Mouse (Mus musculus) kidney, postnatal 10 days (tissue): Measurements from ENCODE around the gene Pdcd4.

Source experiments
- DNase-seq: peaks from one replicate; pipeline ENCODE4 v3.0.0; 2021; ENCODE audit warnings: mixed read lengths

Gene Pdcd4

GRCm38 (mm10) chr19:53872994-53873713 is 18.9 kb upstream of the Pdcd4 start:
- no peak for DNase-seq

DNA sequence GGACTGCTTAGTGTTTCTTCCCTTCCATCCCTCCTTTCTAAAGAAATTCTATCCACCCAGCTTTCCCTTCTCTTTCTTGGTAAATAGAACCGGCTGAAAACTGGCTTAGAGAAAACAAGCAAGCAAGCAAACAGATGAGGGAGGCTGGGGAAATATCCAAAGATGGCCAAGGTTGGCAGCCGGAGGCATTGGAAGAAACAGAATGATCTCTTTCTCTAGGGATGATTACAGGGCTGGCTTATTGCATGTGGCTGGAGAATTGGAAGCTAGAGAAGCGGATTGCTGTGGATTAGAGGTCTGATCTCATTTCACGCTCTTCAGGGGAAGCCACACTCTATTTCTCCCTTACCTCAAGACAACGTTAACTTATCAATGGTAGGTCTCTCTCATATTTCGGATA is 16.8 kb upstream of the Pdcd4 start:
- DNase-seq, result no peak

DNA sequence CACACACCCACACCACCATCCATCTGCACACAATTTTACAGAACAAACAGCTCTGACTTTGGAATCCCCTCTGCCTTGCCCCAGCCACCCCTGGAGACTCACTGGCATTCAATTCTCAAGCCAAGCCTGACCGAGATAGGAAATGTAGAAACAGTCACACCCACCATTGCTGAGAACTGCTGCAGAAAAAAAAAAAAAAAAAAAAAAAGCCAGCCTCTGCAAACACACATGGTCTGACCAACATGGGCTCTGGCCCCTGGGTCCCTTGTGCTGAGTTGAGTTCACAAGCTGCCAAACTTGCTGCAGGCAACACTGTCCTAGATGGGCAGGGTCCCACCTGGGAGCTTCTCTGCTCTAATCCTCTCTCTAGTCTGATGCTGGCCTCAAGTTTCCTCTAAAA is 14.3 kb upstream of the Pdcd4 start:
- no peak for DNase-seq

DNA sequence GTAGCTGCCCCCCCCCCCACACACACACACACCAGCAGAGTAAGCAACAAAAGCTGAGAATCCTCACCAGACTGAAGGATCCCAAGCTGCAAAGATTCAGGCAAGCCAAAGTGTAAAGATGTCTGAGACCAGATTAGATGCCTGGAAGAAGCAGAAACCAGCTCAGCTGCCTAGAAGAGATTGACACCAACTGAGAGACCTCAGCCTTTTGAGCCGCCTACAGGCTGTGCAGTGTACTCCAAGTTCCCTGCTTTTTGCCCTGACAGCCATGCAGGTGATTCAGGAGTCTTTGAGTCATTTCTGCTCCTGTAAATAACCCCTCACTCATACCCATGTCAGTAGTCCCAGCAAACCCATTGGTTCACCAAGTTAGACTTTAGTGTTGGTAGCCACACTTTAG is 11.6 kb upstream of the Pdcd4 start:
- no peak for DNase-seq

- no peak for DNase-seq
Observed at GRCm38 (mm10) chr19:53881786-53882185, 10.2 kb upstream of the Pdcd4 start.

- peak; percentile 34 for DNase-seq
Observed at GRCm38 (mm10) chr19:53885450-53885849, 6.6 kb upstream of the Pdcd4 start.

GRCm38 (mm10) chr19:53886576-53887370 is 5.3 kb upstream of the Pdcd4 start:
- DNase-seq, result no peak

DNA sequence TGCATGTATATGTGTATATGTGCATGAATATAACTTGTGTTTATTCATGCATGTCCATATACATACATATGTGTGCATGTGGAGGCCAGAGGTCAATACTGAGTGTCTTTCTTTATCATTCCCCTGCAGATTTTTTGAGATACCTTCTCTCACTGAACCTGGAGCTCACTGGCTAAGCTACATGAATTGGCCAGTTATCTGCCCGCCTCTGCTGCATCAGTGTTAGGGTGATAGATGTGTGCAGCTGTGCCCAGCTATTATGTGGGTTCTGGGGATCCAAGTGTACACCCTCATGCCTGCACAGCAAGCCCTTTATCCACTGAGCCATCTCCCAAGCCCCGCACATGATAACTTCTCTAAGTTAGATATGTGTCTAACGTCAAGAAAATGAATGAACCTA is 4.2 kb upstream of the Pdcd4 start:
- no peak for DNase-seq

- no peak for DNase-seq
Observed at GRCm38 (mm10) chr19:53888331-53888730, 3.7 kb upstream of the Pdcd4 start.

GRCm38 (mm10) chr19:53889555-53889954 is 2.5 kb upstream of the Pdcd4 start:
- no peak for DNase-seq

GRCm38 (mm10) chr19:53890274-53890673 is 1.8 kb upstream of the Pdcd4 start:
- DNase-seq, result no peak

GRCm38 (mm10) chr19:53890781-53891251 is 1.2 kb upstream of the Pdcd4 start:
- DNase-seq, result peak; percentile 35

GRCm38 (mm10) chr19:53891569-53891968 is 462 bp upstream of the Pdcd4 start:
- no peak for DNase-seq

DNA sequence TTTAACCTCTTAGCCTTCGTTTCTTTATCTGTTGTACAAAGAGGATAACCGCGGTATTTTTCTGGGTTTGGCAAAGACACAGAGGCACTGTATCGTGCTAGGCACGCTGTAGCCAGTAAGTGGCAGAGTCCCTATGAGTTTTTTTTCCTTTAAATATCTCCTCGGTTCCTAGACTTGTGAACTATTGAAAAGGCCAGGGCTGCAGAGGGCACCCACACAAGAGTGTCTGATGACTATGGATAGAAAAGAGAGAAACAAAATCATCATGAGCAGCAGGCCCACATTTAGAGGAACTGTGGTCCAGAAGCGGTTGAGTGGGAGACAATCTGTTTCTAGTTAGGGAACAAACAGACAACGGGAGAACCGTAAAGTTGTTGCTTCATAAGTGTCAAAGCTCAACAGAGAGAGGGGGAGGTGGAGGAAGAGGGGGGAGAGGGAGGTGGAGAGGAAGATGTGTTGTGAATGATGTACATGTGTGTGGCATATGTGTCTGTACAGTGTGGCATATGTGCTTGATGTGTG is 868 bp downstream of the Pdcd4 start:
- DNase-seq, result no peak

DNA sequence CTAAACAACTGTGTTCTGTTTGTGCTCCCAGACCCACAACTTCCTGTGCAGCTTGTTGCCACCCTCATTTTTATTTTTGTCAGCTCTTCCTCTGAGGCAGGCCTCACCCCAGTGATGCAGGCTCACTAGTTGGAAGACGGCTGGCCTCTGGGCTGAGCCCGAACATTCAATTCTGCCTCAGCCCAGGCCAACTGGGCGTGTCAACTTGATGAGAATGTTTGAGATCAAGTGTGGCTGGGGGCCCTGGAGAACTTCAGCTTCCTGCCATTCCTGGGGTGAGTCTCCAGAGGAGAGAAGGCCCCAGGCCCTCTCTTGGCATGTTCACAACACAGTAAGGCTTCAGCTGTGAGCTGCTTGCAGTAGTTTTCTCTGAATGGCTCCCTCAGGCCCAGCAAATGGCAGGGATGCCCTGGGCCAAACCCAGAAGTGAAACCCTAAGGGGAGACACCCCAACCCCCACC is 1.7 kb downstream of the Pdcd4 start:
- DNase-seq, result peak; percentile 55

DNA sequence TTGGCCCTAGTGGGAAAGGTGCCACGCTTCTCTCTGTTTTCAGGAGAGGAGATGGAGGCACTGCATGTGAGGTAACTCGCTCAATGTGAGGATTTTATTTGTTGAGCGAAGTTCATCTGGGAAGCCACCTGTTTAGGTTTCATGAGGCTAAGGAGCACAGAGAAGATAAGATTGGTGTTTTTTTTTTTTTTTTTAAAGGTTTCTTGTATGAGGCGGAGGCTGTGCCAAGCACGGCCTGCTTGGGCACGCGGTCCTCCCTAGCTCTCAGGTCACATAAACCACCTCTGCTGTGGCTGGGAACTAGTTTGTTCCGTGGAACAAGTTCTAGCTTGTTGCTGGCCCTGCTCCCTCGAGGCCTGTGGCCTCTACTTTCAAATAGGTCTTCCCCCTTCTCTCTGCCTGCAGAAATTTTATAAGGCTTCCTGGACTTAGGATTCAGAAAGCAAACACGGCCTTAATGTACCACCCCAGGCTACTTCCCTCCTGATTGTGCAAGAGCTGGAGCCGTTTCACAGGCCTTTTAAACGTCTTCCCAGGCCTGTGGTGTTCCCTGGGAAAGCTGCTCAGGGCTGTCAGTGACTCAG is 2.6 kb downstream of the Pdcd4 start:
- no peak for DNase-seq

DNA sequence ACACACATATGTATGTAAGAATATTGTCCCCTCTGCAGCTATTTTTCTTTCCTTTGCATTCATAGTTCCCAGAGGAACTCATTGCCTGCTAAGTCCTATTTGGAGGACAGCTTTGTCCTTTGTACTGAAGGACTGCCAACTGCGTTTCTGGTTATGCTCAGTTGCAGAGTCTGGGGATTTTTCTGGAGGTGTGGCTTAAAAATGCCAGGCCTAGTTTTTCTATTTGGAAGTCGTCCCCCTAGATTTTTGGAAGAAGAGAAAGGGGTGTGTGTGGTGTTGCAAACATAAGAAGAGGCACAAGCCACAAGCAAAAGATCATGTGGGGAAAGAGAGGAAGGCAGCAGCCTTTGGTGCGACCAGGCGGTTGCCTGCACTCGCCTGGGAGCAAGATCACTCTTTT is 6.0 kb downstream of the Pdcd4 start:
- DNase-seq, result no peak

GRCm38 (mm10) chr19:53898498-53898897 is 6.5 kb downstream of the Pdcd4 start:
- DNase-seq, result no peak

- peak; percentile 40 for DNase-seq
Observed at GRCm38 (mm10) chr19:53898970-53899900, 7.2 kb downstream of the Pdcd4 start.

GRCm38 (mm10) chr19:53899941-53900610 is 8.0 kb downstream of the Pdcd4 start:
- DNase-seq, result no peak

- no peak for DNase-seq
Observed at GRCm38 (mm10) chr19:53901931-53902738, 10.1 kb downstream of the Pdcd4 start.
